Mouse (Mus musculus): ENCODE data around the gene Wdcp. TPM values are rescaled to one million over a fixed set of nuclear protein-coding genes. Genes with fewer than 3 reads are reported as not detected.

The Wdcp gene
- polyA plus RNA-seq, 1 experiment from 2014 or later = 11.1 TPM

DNA sequence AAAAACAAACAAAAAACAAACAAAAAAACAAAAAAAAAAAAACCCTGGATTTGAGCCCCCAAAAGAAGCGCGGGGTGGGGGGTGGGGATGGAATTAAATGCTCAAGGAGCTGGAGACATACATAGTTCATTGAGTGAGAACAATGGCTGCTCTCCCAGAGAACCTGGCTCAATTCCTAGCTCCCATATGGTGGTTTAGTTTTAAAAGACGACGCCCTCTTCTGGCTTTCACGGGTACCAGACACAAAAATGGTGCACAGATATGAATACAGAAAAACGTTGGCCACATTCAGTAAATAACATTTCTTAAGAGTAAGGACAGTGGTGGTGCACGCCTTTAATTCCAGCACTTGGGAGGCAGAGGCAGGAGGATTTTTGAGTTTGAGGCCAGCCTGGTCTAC, 62.8 kb downstream of the Wdcp start:
- H3K9ac ChIP-seq = no peak overlapping the region
- H3K9me3 ChIP-seq (ENCODE audit: control insufficient read depth, low read length) = no peaks in the 10 kb centered on the region
- ATAC-seq (ENCODE audit: low FRiP score) = no peak
- 77% methylated on average over 7 of the region's 7 CpGs for WGBS
- no peak overlapping the region for H3K27ac ChIP-seq
- H3K4me2 ChIP-seq (replicated peaks) = peak overlapping the region; percentile 74
- H3K4me1 ChIP-seq (replicated peaks; ENCODE audit: control insufficient read depth, insufficient read depth, low read length) = peaks cover 5% of the 10 kb centered on the region; the same call in 1 of the 2 replicates
- DNase-seq (ENCODE audit: low spot score) = no peak
- peak overlapping the region; percentile 82; the same call in 1 of the 2 replicates for H3K4me3 ChIP-seq (replicated peaks; ENCODE audit: low read length)
- H3K36me3 ChIP-seq (replicated peaks; ENCODE audit: control insufficient read depth, insufficient read depth) = peaks cover 9% of the 10 kb centered on the region
- H3K27me3 ChIP-seq (ENCODE audit: control insufficient read depth, insufficient read depth, low read length) = no peaks in the 10 kb centered on the region

DNA sequence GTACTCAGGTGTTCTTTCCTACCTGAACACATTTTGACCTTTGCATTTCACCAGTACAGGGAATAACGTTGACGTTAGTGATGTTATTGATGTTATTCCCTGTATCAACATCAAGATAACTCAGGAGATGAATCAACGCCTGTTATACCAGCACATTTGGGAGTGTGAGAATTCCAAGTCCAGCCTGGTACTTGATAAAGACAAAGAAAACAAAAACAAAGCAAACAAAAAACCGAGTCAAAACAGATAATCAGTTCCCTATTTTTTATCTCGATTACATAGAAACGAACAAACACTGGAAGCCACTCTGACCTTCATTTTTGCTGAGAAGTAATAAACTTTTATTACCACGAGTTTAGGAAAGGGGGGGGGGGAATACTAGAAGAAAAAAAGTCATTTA, 63.4 kb downstream of the Wdcp start:
- DNase-seq (ENCODE audit: low spot score) (no peak), ATAC-seq (ENCODE audit: low FRiP score) (no peak)
- Histone ChIP-seq H3K4me1 (replicated peaks; ENCODE audit: control insufficient read depth, insufficient read depth, low read length) (peaks cover 5% of the 10 kb centered on the region; the same call in 1 of the 2 replicates), H3K27ac (peak overlapping the region; percentile 86; the same call in 1 of the 2 replicates), H3K36me3 (replicated peaks; ENCODE audit: control insufficient read depth, insufficient read depth) (peaks cover 4% of the 10 kb centered on the region), H3K9ac (peak overlapping the region; percentile 89), H3K4me2 (replicated peaks) (peak overlapping the region; percentile 74), H3K27me3 (ENCODE audit: control insufficient read depth, insufficient read depth, low read length) (no peaks in the 10 kb centered on the region), H3K4me3 (replicated peaks; ENCODE audit: low read length) (peak overlapping the region; percentile 82), H3K9me3 (ENCODE audit: control insufficient read depth, low read length) (no peaks in the 10 kb centered on the region)
- WGBS = 62% methylated on average over 7 of the region's 7 CpGs

DNA sequence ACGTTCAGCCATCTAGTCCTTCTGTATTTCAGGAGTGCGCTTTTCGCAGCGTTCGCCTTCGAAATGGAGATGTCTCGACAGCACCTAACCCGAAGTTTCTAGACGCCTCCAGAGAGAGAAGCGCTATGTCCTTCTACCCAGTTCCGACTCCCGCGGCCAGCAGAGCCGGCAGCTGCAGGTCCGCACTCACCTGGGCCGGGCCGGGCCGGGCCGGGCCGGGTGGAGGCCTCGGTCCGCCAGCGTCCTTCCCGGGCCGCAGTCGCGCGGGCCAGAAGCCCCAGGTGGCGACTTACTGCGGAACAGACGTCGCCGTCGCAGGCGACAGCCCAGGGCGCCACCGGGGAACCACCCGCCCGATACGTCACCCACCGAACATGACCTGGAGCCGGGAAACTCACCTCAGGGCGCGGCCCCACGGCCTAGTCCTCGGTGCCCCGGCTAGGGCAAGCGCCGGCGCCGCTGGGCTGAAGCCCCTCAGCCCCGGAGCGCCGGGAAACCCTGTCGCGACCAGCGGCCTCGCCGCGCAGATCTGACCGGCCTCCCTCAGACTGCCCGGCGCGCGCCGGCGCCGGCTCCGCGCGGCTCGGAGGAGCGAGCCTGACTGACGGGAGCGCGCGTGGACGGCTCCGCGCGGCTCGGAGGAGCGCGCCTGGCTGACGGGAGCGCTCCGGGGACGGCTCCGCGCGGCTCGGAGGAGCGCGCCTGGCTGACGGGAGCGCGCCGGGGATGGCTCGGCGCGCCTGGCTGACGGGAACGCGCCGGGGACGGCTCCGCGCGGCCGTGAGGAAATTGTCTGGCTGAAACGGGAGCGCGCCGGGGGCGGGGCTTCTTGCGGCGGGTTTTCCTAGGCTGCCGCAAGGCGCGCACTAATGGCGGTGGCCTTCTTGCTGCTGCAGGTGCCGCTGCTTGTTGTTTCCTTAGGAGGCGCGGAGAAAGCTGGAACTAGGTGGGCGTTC, 64.1 kb downstream of the Wdcp start, which contains the start of gene Ubxn2a:
TSS of gene Ubxn2a (minus strand) at position 755 of the 956 bp plus-strand sequence.
- Histone ChIP-seq H3K4me2 (replicated peaks) (peak within 1 kb of the TSS; percentile 74), H3K27me3 (ENCODE audit: control insufficient read depth, insufficient read depth, low read length) (no peaks in the 10 kb centered on the region), H3K9ac (peak within 1 kb of the TSS; percentile 89), H3K36me3 (replicated peaks; ENCODE audit: control insufficient read depth, insufficient read depth) (no peaks in the 10 kb centered on the region), H3K27ac (peak within 1 kb of the TSS; percentile 86), H3K4me1 (replicated peaks; ENCODE audit: control insufficient read depth, insufficient read depth, low read length) (peaks cover 5% of the 10 kb centered on the region; the same call in 1 of the 2 replicates), H3K4me3 (replicated peaks; ENCODE audit: low read length) (peak within 1 kb of the TSS; percentile 82), H3K9me3 (ENCODE audit: control insufficient read depth, low read length) (no peaks in the 10 kb centered on the region)
- ATAC-seq (ENCODE audit: low FRiP score) = peak; percentile 95
- DNase-seq (ENCODE audit: low spot score) = peak; percentile 96
- WGBS = under 1% methylated on average over 116 of the region's 125 CpGs

DNA sequence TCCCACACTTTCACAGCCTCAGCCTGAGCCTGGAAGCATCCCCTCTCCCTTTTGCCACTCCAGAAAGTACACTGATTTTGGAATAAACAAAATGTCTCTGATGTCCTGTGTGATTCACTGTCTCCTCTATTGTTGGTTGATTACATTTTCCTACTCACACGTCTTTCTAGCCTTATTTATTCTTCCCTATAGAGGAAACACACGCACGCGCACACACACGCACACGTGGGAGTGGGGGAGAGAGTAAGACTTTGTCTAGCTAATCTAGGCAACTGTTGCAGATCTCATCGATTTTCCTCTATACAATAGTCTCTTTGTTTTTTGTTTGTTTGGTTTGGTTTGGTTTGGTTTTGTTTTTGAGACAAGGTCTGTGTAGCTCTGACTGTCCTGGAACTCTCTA, 65.3 kb downstream of the Wdcp start:
- Histone ChIP-seq H3K27ac (no peak overlapping the region), H3K9me3 (ENCODE audit: control insufficient read depth, low read length) (no peaks in the 10 kb centered on the region), H3K4me3 (replicated peaks; ENCODE audit: low read length) (no peak overlapping the region; the same call in 1 of the 2 replicates), H3K4me2 (replicated peaks) (no peak overlapping the region), H3K27me3 (ENCODE audit: control insufficient read depth, insufficient read depth, low read length) (no peaks in the 10 kb centered on the region), H3K4me1 (replicated peaks; ENCODE audit: control insufficient read depth, insufficient read depth, low read length) (peaks cover 5% of the 10 kb centered on the region; the same call in 1 of the 2 replicates), H3K36me3 (replicated peaks; ENCODE audit: control insufficient read depth, insufficient read depth) (no peaks in the 10 kb centered on the region), H3K9ac (no peak overlapping the region)
- DNase-seq (ENCODE audit: low spot score) = no peak
- WGBS = 91% methylated on average over 7 of the region's 7 CpGs
- ATAC-seq (ENCODE audit: low FRiP score) = no peak

Other genes with a start within 250 kb of the Wdcp start
- gene Fam228a, start 104.9 kb upstream of the Wdcp start, polyA plus RNA-seq (2014; fragmentation: Nextera tagmentation; extraction: Ambion mirVana) = 0.68 and 1.1 TPM in 2 replicates
- gene Pfn4, start 74.3 kb upstream of the Wdcp start, polyA plus RNA-seq (2014; fragmentation: Nextera tagmentation; extraction: Ambion mirVana) = 15.3 and 16.3 TPM in 2 replicates
- gene Fam228b, start 74.0 kb upstream of the Wdcp start, polyA plus RNA-seq (2014; fragmentation: Nextera tagmentation; extraction: Ambion mirVana) = 3.2 and 8.5 TPM in 2 replicates
- gene Sf3b6, start 25.8 kb upstream of the Wdcp start, polyA plus RNA-seq (2014; fragmentation: Nextera tagmentation; extraction: Ambion mirVana) = 269 and 286 TPM in 2 replicates
- 50.6 and 58.5 TPM in 2 replicates for gene Fkbp1b, start 1.7 kb upstream of the Wdcp start, polyA plus RNA-seq (2014; fragmentation: Nextera tagmentation; extraction: Ambion mirVana)
- 2.0 and 2.3 TPM in 2 replicates for gene Mfsd2b, start 31.1 kb downstream of the Wdcp start, polyA plus RNA-seq (2014; fragmentation: Nextera tagmentation; extraction: Ambion mirVana)
- gene Ubxn2a, start 64.4 kb downstream of the Wdcp start, polyA plus RNA-seq (2014; fragmentation: Nextera tagmentation; extraction: Ambion mirVana) = 42.9 and 44.6 TPM in 2 replicates
- gene Atad2b, start 74.0 kb downstream of the Wdcp start, polyA plus RNA-seq (2014; fragmentation: Nextera tagmentation; extraction: Ambion mirVana) = 15.9 and 18.5 TPM in 2 replicates